Mouse (Mus musculus) testis, adult 2 months (tissue): ENCODE data around the gene Olfr353. TPM values are rescaled to one million over a fixed set of nuclear protein-coding genes. Genes with fewer than 3 reads are reported as not detected.

Experiments used
- H3K27ac ChIP-seq: fragments of 200-500 bp; 2 replicates; pipeline ENCODE4 v1.5.1; 2012; ENCODE audit warnings: low read depth, low read length; ENCODE audit not compliant: control insufficient read depth, insufficient read depth
- H3K27me3 ChIP-seq: fragments of 200-500 bp; 2 replicates; pipeline ENCODE4 v1.6.1; 2012; ENCODE audit warnings: mild to moderate bottlenecking, low read length, moderate library complexity; ENCODE audit not compliant: control insufficient read depth, insufficient read depth
- H3K36me3 ChIP-seq: fragments of 200-500 bp; 2 replicates; pipeline ENCODE4 v1.6.1; 2012; ENCODE audit warnings: mild to moderate bottlenecking, low read length; ENCODE audit not compliant: control insufficient read depth, insufficient read depth
- H3K4me1 ChIP-seq: fragments of 200-500 bp; 2 replicates; pipeline ENCODE4 v1.6.1; 2012; ENCODE audit warnings: low read length; ENCODE audit not compliant: control insufficient read depth, insufficient read depth
- H3K4me3 ChIP-seq: fragments of 200-500 bp; 2 replicates; pipeline ENCODE4 v1.5.1; 2012; ENCODE audit warnings: low read depth, mild to moderate bottlenecking, low read length, moderate library complexity, mixed read lengths; ENCODE audit not compliant: control insufficient read depth
- CTCF ChIP-seq: fragments of 200-500 bp; IDR thresholded peaks from 2 replicates; pipeline ENCODE4 v1.5.1; 2012; ENCODE audit warnings: low read depth, mild to moderate bottlenecking, inconsistent platforms, low read length, moderate library complexity; ENCODE audit not compliant: control insufficient read depth, insufficient read depth, insufficient replicate concordance
- POLR2A ChIP-seq: fragments of 200-500 bp; IDR thresholded peaks from 2 replicates; pipeline ENCODE4 v1.6.1; 2012; ENCODE audit warnings: low read depth, mild to moderate bottlenecking, inconsistent platforms, low read length, moderate library complexity; ENCODE audit not compliant: control insufficient read depth
- polyA plus RNA-seq: library from polyadenylated mRNA; depleted of rRNA; stranded (reverse); fragments of >200 nt; gene quantifications from 2 replicates; pipeline ENCODE4 v1.2.3, GENCODE M21; 2012; rRNA removed

Gene Olfr353
- not detected in 2 replicates for polyA plus RNA-seq

- no peaks in the 10 kb centered on the region for H3K4me1 ChIP-seq
- H3K27ac ChIP-seq: no peak within 1 kb of the TSS
- H3K4me3 ChIP-seq: no peak within 1 kb of the TSS
- H3K36me3 ChIP-seq: no peaks in the 10 kb centered on the region
- TF ChIP-seq POLR2A (no peak), CTCF (no peak)
- no peaks in the 10 kb centered on the region for H3K27me3 ChIP-seq
These were observed at the start of gene Olfr353 for GRCm38 (mm10) chr2:36892836-36893235. Gene Olfr353, minus strand, starts transcription at chr2:36892936.

- Histone ChIP-seq H3K27ac (no peak within 1 kb of the TSS), H3K36me3 (no peaks in the 10 kb centered on the region), H3K4me3 (no peak within 1 kb of the TSS), H3K27me3 (no peaks in the 10 kb centered on the region), H3K4me1 (no peaks in the 10 kb centered on the region)
- TF ChIP-seq CTCF (no peak), POLR2A (no peak)
These were observed 44.1 kb upstream of the Olfr353 start, which contains the start of gene Olfr356 for GRCm38 (mm10) chr2:36936821-36937220. Gene Olfr356, plus strand, starts transcription at chr2:36937121.

GRCm38 (mm10) chr2:36928797-36929196, 36.1 kb upstream of the Olfr353 start, which contains the start of gene Olfr355:
Gene Olfr355, minus strand, starts transcription at chr2:36928897.
- TF ChIP-seq CTCF (no peak), POLR2A (no peak)
- Histone ChIP-seq H3K36me3 (no peaks in the 10 kb centered on the region), H3K4me3 (no peak within 1 kb of the TSS), H3K4me1 (no peaks in the 10 kb centered on the region), H3K27me3 (no peaks in the 10 kb centered on the region), H3K27ac (no peak within 1 kb of the TSS)

GRCm38 (mm10) chr2:36905380-36905779, 12.6 kb upstream of the Olfr353 start, which contains the start of gene Olfr354:
Gene Olfr354, plus strand, starts transcription at chr2:36905680.
- H3K27me3 ChIP-seq: no peaks in the 10 kb centered on the region
- H3K27ac ChIP-seq: no peak within 1 kb of the TSS
- H3K4me1 ChIP-seq: no peaks in the 10 kb centered on the region
- H3K36me3 ChIP-seq: no peaks in the 10 kb centered on the region
- no peak for TF ChIP-seq POLR2A
- no peak for TF ChIP-seq CTCF
- H3K4me3 ChIP-seq: no peak within 1 kb of the TSS

- H3K4me3 ChIP-seq: no peak overlapping the region
- H3K27ac ChIP-seq: no peak overlapping the region
- TF ChIP-seq POLR2A: no peak
- no peak for TF ChIP-seq CTCF
- no peaks in the 10 kb centered on the region for H3K36me3 ChIP-seq
- H3K27me3 ChIP-seq: no peaks in the 10 kb centered on the region
- H3K4me1 ChIP-seq: no peaks in the 10 kb centered on the region
These were observed 4.4 kb upstream of the Olfr353 start for GRCm38 (mm10) chr2:36897114-36897513.

GRCm38 (mm10) chr2:36868160-36868559, 24.6 kb downstream of the Olfr353 start, which contains the start of gene Olfr352:
Gene Olfr352, plus strand, starts transcription at chr2:36868460.
- no peak within 1 kb of the TSS for H3K27ac ChIP-seq
- H3K4me3 ChIP-seq: no peak within 1 kb of the TSS
- H3K4me1 ChIP-seq: no peaks in the 10 kb centered on the region
- TF ChIP-seq CTCF: no peak
- TF ChIP-seq POLR2A: no peak
- H3K27me3 ChIP-seq: no peaks in the 10 kb centered on the region
- no peaks in the 10 kb centered on the region for H3K36me3 ChIP-seq

- TF ChIP-seq CTCF (no peak), POLR2A (no peak)
- H3K36me3 ChIP-seq: no peaks in the 10 kb centered on the region
- H3K4me1 ChIP-seq: no peaks in the 10 kb centered on the region
- no peak within 1 kb of the TSS for H3K27ac ChIP-seq
- no peak within 1 kb of the TSS for H3K4me3 ChIP-seq
- no peaks in the 10 kb centered on the region for H3K27me3 ChIP-seq
These were observed 30.2 kb downstream of the Olfr353 start, which contains the start of gene Olfr351 for GRCm38 (mm10) chr2:36862560-36862959. Gene Olfr351, minus strand, starts transcription at chr2:36862660.
